Mouse (Mus musculus) C2C12 (cell line): ENCODE data around the gene Hat1.

Experiments
- CTCF ChIP-seq: IDR thresholded peaks from one replicate; pipeline ENCODE4 v1.5.1; 2011; ENCODE audit not compliant: control insufficient read depth, insufficient read depth, insufficient read length
- MAX ChIP-seq: IDR thresholded peaks from one replicate; pipeline ENCODE4 v1.6.1; 2011; ENCODE audit warnings: mild to moderate bottlenecking, control low read depth
- MYOG ChIP-seq: IDR thresholded peaks from one replicate; pipeline ENCODE4 v1.6.1; 2011; ENCODE audit not compliant: control insufficient read depth, insufficient read length; ENCODE audit errors: extremely low read depth
- USF1 ChIP-seq: IDR thresholded peaks from one replicate; pipeline ENCODE4 v1.6.1; 2011; ENCODE audit warnings: low read depth, mild to moderate bottlenecking, control low read depth, moderate library complexity

DNA sequence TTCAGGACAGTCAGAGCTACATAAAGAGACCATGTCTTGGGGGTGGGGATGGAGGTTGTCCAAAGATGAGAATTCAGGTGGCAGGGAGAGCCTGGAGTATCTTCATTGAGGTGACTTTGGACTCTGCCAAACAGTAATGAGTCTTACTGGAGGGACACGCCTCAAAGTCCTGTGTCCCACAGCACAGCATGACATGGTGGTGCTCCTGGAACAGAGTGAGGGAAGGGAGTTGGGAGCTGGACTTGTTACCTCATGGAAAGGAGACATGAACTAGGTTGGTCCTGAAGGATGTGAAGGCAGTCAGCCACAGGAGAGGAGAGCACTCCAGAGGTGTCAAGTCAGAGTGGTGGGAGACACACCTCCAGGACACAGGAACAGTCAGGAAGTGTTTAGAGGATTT lies 70.9 kb downstream of the Hat1 start:
- TF ChIP-seq CTCF (no peak), MYOG (no peak), MAX (no peak), USF1 (no peak)
